Mouse (Mus musculus) stomach, embryonic 14.5 days (tissue): ENCODE measurements around the gene 1700017B05Rik. TPM values are rescaled to one million over a fixed set of nuclear protein-coding genes. Genes with fewer than 3 reads are reported as not detected.

Experiments used
- ATAC-seq: fragments of 200-750 bp; cut with Nextera tagmentation; 2 replicates; pipeline ENCODE4 v1.8.0; 2017; ENCODE audit warnings: low read depth, moderate TSS enrichment; ENCODE audit not compliant: insufficient number of reproducible peaks, insufficient read depth, low FRiP score
- H3K27ac ChIP-seq: fragments of 300-500 bp; sonication (generic); 2 replicates; pipeline ENCODE4 v1.5.1; 2014; ENCODE audit warnings: mild to moderate bottlenecking, low read length, moderate library complexity, mixed read lengths
- H3K27me3 ChIP-seq: fragments of 300-500 bp; sonication (generic); 2 replicates; pipeline ENCODE4 v1.6.1; 2014; ENCODE audit warnings: low read length, control low read depth, mixed read lengths; ENCODE audit not compliant: control insufficient read depth, insufficient read depth
- H3K36me3 ChIP-seq: fragments of 300-500 bp; sonication (generic); 2 replicates; pipeline ENCODE4 v1.6.1; 2014; ENCODE audit warnings: mild to moderate bottlenecking, control low read depth, low read length, moderate library complexity, mixed read lengths; ENCODE audit not compliant: control insufficient read depth, insufficient read depth
- H3K4me1 ChIP-seq: fragments of 300-500 bp; sonication (generic); 2 replicates; pipeline ENCODE4 v1.6.1; 2014; ENCODE audit warnings: low read length, control low read depth, mixed read lengths; ENCODE audit not compliant: control insufficient read depth, insufficient read depth
- H3K4me2 ChIP-seq: fragments of 300-500 bp; sonication (generic); replicated peaks from 2 replicates; pipeline ENCODE4 v1.6.1; 2014; ENCODE audit warnings: low read depth, low read length, control low read depth
- H3K4me3 ChIP-seq: fragments of 300-500 bp; sonication (generic); 2 replicates; pipeline ENCODE4 v1.5.1; 2014; ENCODE audit warnings: low read depth, low read length, control low read depth
- H3K9ac ChIP-seq: fragments of 300-500 bp; sonication (generic); replicated peaks from 2 replicates; pipeline ENCODE4 v1.6.1; 2014; ENCODE audit warnings: low read depth, mild to moderate bottlenecking, control low read depth, low read length, moderate library complexity, mixed read lengths
- H3K9me3 ChIP-seq: fragments of 300-500 bp; sonication (generic); 2 replicates; pipeline ENCODE4 v1.6.1; 2016; ENCODE audit warnings: low read depth, low read length, control low read depth; ENCODE audit not compliant: control insufficient read depth
- WGBS: fragments of 180-500 bp; shearing (Covaris S2); extraction: QIAGEN DNeasy Blood & Tissue Kit; methylation state at CpG from one replicate; pipeline ENCODE4 v1.1.7; 2014; 5-methylcytosine and 5-hydroxymethylcytosine counted together
- polyA plus RNA-seq: library from polyadenylated mRNA; unstranded; fragments of >200 nt; fragmentation: Nextera tagmentation; extraction: Ambion mirVana; gene quantifications from 2 replicates; pipeline ENCODE4 v1.2.1, GENCODE M21; 2014

The 1700017B05Rik gene
- polyA plus RNA-seq, 1 experiment from 2014 or later, result 24.0 TPM

- Histone ChIP-seq H3K4me3 (no peak overlapping the region), H3K4me2 (no peak overlapping the region), H3K4me1 (peaks cover 13% of the 10 kb centered on the region; the same call in 1 of the 2 replicates), H3K36me3 (no peaks in the 10 kb centered on the region), H3K9me3 (no peaks in the 10 kb centered on the region), H3K27ac (no peak overlapping the region), H3K27me3 (no peaks in the 10 kb centered on the region), H3K9ac (no peak overlapping the region)
- 50% methylated on average over 1 of the region's 1 CpGs for WGBS
- no peak for ATAC-seq
Observed at GRCm38 (mm10) chr9:57269384-57269783, 7.0 kb upstream of the 1700017B05Rik start.

GRCm38 (mm10) chr9:57268575-57268974, 6.2 kb upstream of the 1700017B05Rik start:
- 47% methylated on average over 3 of the region's 3 CpGs for WGBS
- H3K9ac ChIP-seq, result no peak overlapping the region
- H3K27ac ChIP-seq, result no peak overlapping the region
- no peaks in the 10 kb centered on the region for H3K27me3 ChIP-seq
- H3K4me3 ChIP-seq, result no peak overlapping the region
- H3K36me3 ChIP-seq, result no peaks in the 10 kb centered on the region
- no peaks in the 10 kb centered on the region for H3K9me3 ChIP-seq
- no peak overlapping the region for H3K4me2 ChIP-seq
- ATAC-seq, result no peak
- peaks cover 9% of the 10 kb centered on the region; the same call in 1 of the 2 replicates for H3K4me1 ChIP-seq

GRCm38 (mm10) chr9:57268078-57268477, 5.7 kb upstream of the 1700017B05Rik start:
- WGBS, result 33% methylated on average over 10 of the region's 10 CpGs
- no peaks in the 10 kb centered on the region for H3K36me3 ChIP-seq
- H3K27ac ChIP-seq, result no peak overlapping the region
- no peak for ATAC-seq
- H3K4me3 ChIP-seq, result no peak overlapping the region
- H3K4me1 ChIP-seq, result peaks cover 9% of the 10 kb centered on the region; the same call in 1 of the 2 replicates
- H3K9me3 ChIP-seq, result no peaks in the 10 kb centered on the region
- no peak overlapping the region for H3K4me2 ChIP-seq
- no peaks in the 10 kb centered on the region for H3K27me3 ChIP-seq
- H3K9ac ChIP-seq, result no peak overlapping the region

GRCm38 (mm10) chr9:57267421-57267820, 5.0 kb upstream of the 1700017B05Rik start:
- no peaks in the 10 kb centered on the region for H3K9me3 ChIP-seq
- WGBS, result 56% methylated on average over 5 of the region's 5 CpGs
- no peak for ATAC-seq
- H3K4me3 ChIP-seq, result no peak overlapping the region
- no peaks in the 10 kb centered on the region for H3K36me3 ChIP-seq
- no peaks in the 10 kb centered on the region for H3K27me3 ChIP-seq
- no peak overlapping the region for H3K9ac ChIP-seq
- no peak overlapping the region for H3K4me2 ChIP-seq
- H3K27ac ChIP-seq, result no peak overlapping the region
- H3K4me1 ChIP-seq, result peaks cover 9% of the 10 kb centered on the region; the same call in 1 of the 2 replicates

- Histone ChIP-seq H3K4me2 (no peak overlapping the region), H3K27me3 (no peaks in the 10 kb centered on the region), H3K36me3 (no peaks in the 10 kb centered on the region), H3K4me3 (no peak overlapping the region), H3K27ac (no peak overlapping the region), H3K9me3 (no peaks in the 10 kb centered on the region), H3K4me1 (peaks cover 19% of the 10 kb centered on the region), H3K9ac (no peak overlapping the region)
- ATAC-seq, result no peak; the same call in 1 of the 2 replicates
- 7% methylated on average over 5 of the region's 5 CpGs for WGBS
Observed at GRCm38 (mm10) chr9:57265125-57265524, 2.7 kb upstream of the 1700017B05Rik start.

- H3K4me2 ChIP-seq, result peak overlapping the region; percentile 89
- H3K9ac ChIP-seq, result peak overlapping the region; percentile 92
- no peaks in the 10 kb centered on the region for H3K27me3 ChIP-seq
- no peak for ATAC-seq
- H3K4me3 ChIP-seq, result peak overlapping the region; percentile 93
- peaks cover 20% of the 10 kb centered on the region for H3K4me1 ChIP-seq
- peaks cover 8% of the 10 kb centered on the region; the same call in 1 of the 2 replicates for H3K36me3 ChIP-seq
- WGBS, result 52% methylated on average over 13 of the region's 13 CpGs
- H3K9me3 ChIP-seq, result no peaks in the 10 kb centered on the region
- peak overlapping the region; percentile 86; the same call in 1 of the 2 replicates for H3K27ac ChIP-seq
Observed at GRCm38 (mm10) chr9:57262795-57263684, 628 bp upstream of the 1700017B05Rik start.

GRCm38 (mm10) chr9:57261516-57261912, 898 bp downstream of the 1700017B05Rik start:
- ATAC-seq, result no peak
- WGBS, result 1% methylated on average over 26 of the region's 26 CpGs
- peaks cover 24% of the 10 kb centered on the region for H3K36me3 ChIP-seq
- peak overlapping the region; percentile 89 for H3K4me2 ChIP-seq
- no peaks in the 10 kb centered on the region for H3K9me3 ChIP-seq
- peak overlapping the region; percentile 93 for H3K4me3 ChIP-seq
- H3K4me1 ChIP-seq, result peaks cover 20% of the 10 kb centered on the region
- no peaks in the 10 kb centered on the region for H3K27me3 ChIP-seq
- peak overlapping the region; percentile 86 for H3K27ac ChIP-seq
- peak overlapping the region; percentile 92 for H3K9ac ChIP-seq

GRCm38 (mm10) chr9:57260940-57261339, 1.5 kb downstream of the 1700017B05Rik start:
- peaks cover 20% of the 10 kb centered on the region for H3K4me1 ChIP-seq
- H3K9ac ChIP-seq, result peak overlapping the region; percentile 92; the same call in 1 of the 2 replicates
- H3K9me3 ChIP-seq, result no peaks in the 10 kb centered on the region
- ATAC-seq, result no peak
- no peaks in the 10 kb centered on the region for H3K27me3 ChIP-seq
- H3K27ac ChIP-seq, result peak overlapping the region; percentile 86; the same call in 1 of the 2 replicates
- peak overlapping the region; percentile 89 for H3K4me2 ChIP-seq
- peak overlapping the region; percentile 93 for H3K4me3 ChIP-seq
- H3K36me3 ChIP-seq, result peaks cover 29% of the 10 kb centered on the region
- 17% methylated on average over 12 of the region's 12 CpGs for WGBS
